Mouse (Mus musculus) C2C12 (cell line): ENCODE data around the gene Kap.

Experiments used
- CEBPB ChIP-seq: IDR thresholded peaks from one replicate; pipeline ENCODE4 v1.6.1; 2011; ENCODE audit warnings: low read depth, mild to moderate bottlenecking, control low read depth, moderate library complexity
- CTCF ChIP-seq: IDR thresholded peaks from one replicate; pipeline ENCODE4 v1.5.1; 2011; ENCODE audit not compliant: control insufficient read depth, insufficient read depth, insufficient read length
- MAX ChIP-seq: IDR thresholded peaks from one replicate; pipeline ENCODE4 v1.6.1; 2011; ENCODE audit warnings: mild to moderate bottlenecking, control low read depth
- USF1 ChIP-seq: IDR thresholded peaks from one replicate; pipeline ENCODE4 v1.6.1; 2011; ENCODE audit warnings: low read depth, mild to moderate bottlenecking, control low read depth, moderate library complexity

DNA sequence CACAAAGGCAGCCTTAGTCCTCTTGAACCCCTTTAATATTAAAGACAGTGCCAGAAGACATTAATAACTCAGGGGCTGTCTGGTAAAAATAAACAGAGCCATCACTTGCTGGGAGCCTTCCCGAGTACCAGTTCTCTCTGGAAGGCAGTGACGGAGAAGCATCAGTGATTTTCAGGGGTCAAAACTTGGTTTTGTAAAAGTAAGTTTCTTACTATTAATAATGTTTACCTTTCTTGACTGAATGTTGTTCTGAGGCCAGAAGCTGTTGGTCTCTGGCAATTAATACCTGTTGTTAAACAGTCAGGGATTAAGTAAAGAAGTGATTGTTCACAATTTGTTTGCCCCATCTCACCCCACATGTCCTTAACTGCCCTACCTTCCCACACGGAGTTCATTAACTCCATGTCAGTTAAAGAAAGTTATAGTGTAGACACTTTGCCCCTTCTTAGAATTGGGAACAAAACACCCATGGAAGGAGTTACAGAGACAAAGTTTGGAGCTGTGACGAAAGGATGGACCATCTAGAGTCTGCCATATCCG lies 30.0 kb upstream of the Kap start:
- TF ChIP-seq CTCF (no peak), USF1 (no peak), CEBPB (no peak), MAX (no peak)
